Mouse (Mus musculus): ENCODE data around the gene Spo11.

Spo11 gene

GRCm38 (mm10) chr2:172977409-172978130 lies at the start of gene Spo11:
Gene Spo11 (plus strand): TSS chr2:172977700.
- DNase-seq = no peak

- no peak for DNase-seq
Measured at GRCm38 (mm10) chr2:172929905-172930436, 47.5 kb upstream of the Spo11 start.

GRCm38 (mm10) chr2:172931137-172931898 lies 46.2 kb upstream of the Spo11 start:
- no peak for DNase-seq

- peak; percentile 43 for DNase-seq
Measured at GRCm38 (mm10) chr2:172933631-172934419, 43.7 kb upstream of the Spo11 start.

GRCm38 (mm10) chr2:172934420-172934788 lies 43.1 kb upstream of the Spo11 start:
- no peak for DNase-seq

- DNase-seq = no peak
Measured at GRCm38 (mm10) chr2:172934891-172935740, 42.4 kb upstream of the Spo11 start.

GRCm38 (mm10) chr2:172935776-172936562 lies 41.5 kb upstream of the Spo11 start:
- DNase-seq = no peak

- DNase-seq = no peak
Measured at GRCm38 (mm10) chr2:172936844-172937243, 40.7 kb upstream of the Spo11 start.

GRCm38 (mm10) chr2:172937326-172938190 lies 39.9 kb upstream of the Spo11 start:
- DNase-seq = no peak

GRCm38 (mm10) chr2:172938761-172939638 lies 38.5 kb upstream of the Spo11 start:
- peak; percentile 19 for DNase-seq

- DNase-seq = no peak
Measured at GRCm38 (mm10) chr2:172939639-172940002, 37.9 kb upstream of the Spo11 start.

GRCm38 (mm10) chr2:172940003-172940798 lies 37.3 kb upstream of the Spo11 start, which contains the start of gene Bmp7:
Gene Bmp7 (minus strand): TSS chr2:172940321.
- DNase-seq = peak; percentile 51

GRCm38 (mm10) chr2:172940799-172941163 lies 36.7 kb upstream of the Spo11 start:
- peak; percentile 25 for DNase-seq

GRCm38 (mm10) chr2:172949051-172949450 lies 28.4 kb upstream of the Spo11 start:
- no peak for DNase-seq

GRCm38 (mm10) chr2:172950119-172950676 lies 27.3 kb upstream of the Spo11 start:
- DNase-seq = peak; percentile 38

- DNase-seq = no peak
Measured at GRCm38 (mm10) chr2:172950722-172951121, 26.8 kb upstream of the Spo11 start.

GRCm38 (mm10) chr2:172951976-172952375 lies 25.5 kb upstream of the Spo11 start:
- DNase-seq = no peak

GRCm38 (mm10) chr2:172958579-172958978 lies 18.9 kb upstream of the Spo11 start:
- DNase-seq = no peak

All from right cerebral cortex, postnatal 4 days (tissue).